Mouse (Mus musculus): ENCODE results near the gene Cav2.

DNA sequence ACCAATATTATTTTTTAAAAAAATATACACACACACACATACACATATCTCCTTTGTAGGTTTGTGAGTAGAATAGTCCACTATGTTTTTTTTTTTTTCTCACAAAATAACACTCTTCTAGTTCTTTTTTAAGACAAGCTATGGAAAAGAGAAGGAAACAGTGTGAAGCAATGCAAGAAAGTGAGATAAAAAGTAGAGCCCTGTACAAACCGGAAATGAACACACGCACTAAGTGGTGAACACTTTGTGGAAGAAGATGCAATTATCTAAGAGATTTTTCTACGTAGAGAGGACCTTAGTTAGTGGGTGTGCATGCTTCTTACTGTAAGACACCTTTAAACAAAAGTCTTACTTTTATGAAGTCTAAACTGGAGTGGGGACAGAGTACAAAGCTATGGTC is 33.3 kb upstream of the Cav2 start:
- no peak for TF ChIP-seq EP300 (IDR thresholded peaks at IDR 0.05; ENCODE audit: low read depth)
- TF ChIP-seq CTCF (IDR thresholded peaks at IDR 0.05; ENCODE audit: low read depth): no peak

All from heart, postnatal 0 days (tissue).